Mouse (Mus musculus) liver, postnatal 0 days (tissue): Measurements from ENCODE around the gene Muc4.

Experiments used
- CTCF ChIP-seq: sonication (generic); IDR thresholded peaks from 2 replicates; pipeline ENCODE4 v1.5.1; 2016; ENCODE audit warnings: antibody characterized with exemption, low read depth
- EP300 ChIP-seq: IDR thresholded peaks from 2 replicates; pipeline ENCODE4 v1.6.1; 2016; ENCODE audit warnings: antibody characterized with exemption, low read depth, mild to moderate bottlenecking

GRCm38 (mm10) chr16:32823487-32823886 lies 87.8 kb downstream of the Muc4 start:
- no peak for TF ChIP-seq CTCF
- TF ChIP-seq EP300: no peak
